Mouse (Mus musculus): ENCODE data around the gene Mrpl21. TPM values are rescaled to one million over a fixed set of nuclear protein-coding genes. Genes with fewer than 3 reads are reported as not detected.

Mrpl21 gene
- polyA plus RNA-seq, 1 experiment from 2014 or later = 93.0 TPM

Small RNA genes lying within 50 kb of the gene (microRNA-seq; reads per million reads assigned to microRNA genes)
- not detected for gene Mir6984

Other genes with a start within 250 kb of the Mrpl21 start
- 5.8 TPM in 2 replicates for gene Ighmbp2, start 116 bp downstream of the Mrpl21 start, polyA plus RNA-seq (2015; fragmentation: Nextera tagmentation; extraction: Ambion mirVana)
- 23.1 and 23.8 TPM in 2 replicates for gene Cpt1a, start 39.4 kb downstream of the Mrpl21 start, polyA plus RNA-seq (2015; fragmentation: Nextera tagmentation; extraction: Ambion mirVana)
- 0.57 and 0.75 TPM in 2 replicates for gene Tesmin, start 106.0 kb downstream of the Mrpl21 start, polyA plus RNA-seq (2015; fragmentation: Nextera tagmentation; extraction: Ambion mirVana)
- 5.5 and 7.0 TPM in 2 replicates for gene Gal, start 131.6 kb downstream of the Mrpl21 start, polyA plus RNA-seq (2015; fragmentation: Nextera tagmentation; extraction: Ambion mirVana)